28 mouse cellular contexts compared by ENCODE assay signal in genomic region chr8:124169749-124170148, GRCm38 (mm10).
DNase-seq lines count a peak whose midpoint lies in the region; ATAC-seq lines count a peak whose summit lies in the region.
"Had no signal": no experiment of that assay in that cellular context is flagged by ENCODE, and none has a peak within 500 bp of the region (broad histone marks: within the 10 kb centered on the region; RNA-seq: fewer than 3 reads in every experiment).

No protein-coding gene starts in this region.

- 65% methylated on average over 7 of the region's 7 CpGs for WGBS in embryonic facial prominence, embryonic 14.5 days
- WGBS in embryonic facial prominence, embryonic 10.5 days = 69% methylated on average over 7 of the region's 7 CpGs
- 16% methylated on average over 7 of the region's 7 CpGs for WGBS in forebrain, embryonic 15.5 days
- 79% methylated on average over 7 of the region's 7 CpGs for WGBS in forebrain, embryonic 10.5 days
- WGBS in forebrain, embryonic 16.5 days = 17% methylated on average over 7 of the region's 7 CpGs

- no peak for ATAC-seq in embryonic facial prominence, embryonic 14.5 days (ENCODE audit: low read depth)
- 0 out of 2 replicates have a peak, but pooled peaks have one; percentile 44 for ATAC-seq in forebrain, embryonic 15.5 days (replicated peaks)
- peak; percentile 36 for ATAC-seq in forebrain, embryonic 16.5 days
- ATAC-seq: hindbrain, postnatal 0 days; inflammation-experienced regulatory T-cells, adult 6 months; intestine, embryonic 16.5 days had no signal

- no peak overlapping the region for H3K9ac ChIP-seq in embryonic facial prominence, embryonic 14.5 days (ENCODE audit: low read depth, low read length)
- H3K9ac ChIP-seq in forebrain, embryonic 15.5 days (replicated peaks) = no peak overlapping the region
- no peak overlapping the region for H3K9ac ChIP-seq in forebrain, embryonic 16.5 days (replicated peaks; ENCODE audit: low read depth, low read length)
- H3K9ac ChIP-seq: embryonic facial prominence, embryonic 12.5 days; hindbrain, embryonic 14.5 days had no signal

- no peak overlapping the region for H3K4me3 ChIP-seq in embryonic facial prominence, embryonic 14.5 days (ENCODE audit: low read depth, low read length)
- no peak overlapping the region for H3K4me3 ChIP-seq in embryonic facial prominence, embryonic 10.5 days
- no peak overlapping the region for H3K4me3 ChIP-seq in forebrain, embryonic 15.5 days
- H3K4me3 ChIP-seq in forebrain, embryonic 10.5 days = no peak overlapping the region
- no peak overlapping the region for H3K4me3 ChIP-seq in forebrain, embryonic 16.5 days (replicated peaks; ENCODE audit: low read length)
- H3K4me3 ChIP-seq: embryonic facial prominence, embryonic 12.5 days; erythroblast, embryonic 14.5 days; gastrocnemius, adult 2 months; hindbrain, embryonic 10.5 days had no signal

- H3K4me2 ChIP-seq in embryonic facial prominence, embryonic 14.5 days (ENCODE audit: low read depth, low read length) = no peak overlapping the region
- H3K4me2 ChIP-seq in forebrain, embryonic 15.5 days (replicated peaks) = no peak overlapping the region
- no peak overlapping the region for H3K4me2 ChIP-seq in forebrain, embryonic 16.5 days (ENCODE audit: low read length)
- H3K4me2 ChIP-seq: embryonic facial prominence, embryonic 12.5 days; heart, embryonic 11.5 days; hindbrain, embryonic 14.5 days had no signal

- no peaks in the 10 kb centered on the region for H3K27me3 ChIP-seq in embryonic facial prominence, embryonic 14.5 days (replicated peaks; ENCODE audit: control insufficient read depth, insufficient read depth, low read length)
- no peaks in the 10 kb centered on the region for H3K27me3 ChIP-seq in embryonic facial prominence, embryonic 10.5 days (replicated peaks; ENCODE audit: low read depth, poor library complexity, severe bottlenecking)
- no peaks in the 10 kb centered on the region for H3K27me3 ChIP-seq in forebrain, embryonic 15.5 days
- no peaks in the 10 kb centered on the region for H3K27me3 ChIP-seq in forebrain, embryonic 10.5 days (ENCODE audit: poor library complexity, severe bottlenecking)
- no peaks in the 10 kb centered on the region for H3K27me3 ChIP-seq in forebrain, embryonic 16.5 days (replicated peaks; ENCODE audit: control insufficient read depth, insufficient read depth, low read length)
- H3K27me3 ChIP-seq: CH12.LX; embryonic facial prominence, embryonic 12.5 days had no signal

- H3K36me3 ChIP-seq in embryonic facial prominence, embryonic 14.5 days (ENCODE audit: control insufficient read depth, insufficient read depth, low read length) = no peaks in the 10 kb centered on the region
- no peaks in the 10 kb centered on the region for H3K36me3 ChIP-seq in embryonic facial prominence, embryonic 10.5 days (replicated peaks)
- no peaks in the 10 kb centered on the region for H3K36me3 ChIP-seq in forebrain, embryonic 15.5 days
- H3K36me3 ChIP-seq in forebrain, embryonic 10.5 days (replicated peaks) = no peaks in the 10 kb centered on the region
- H3K36me3 ChIP-seq in forebrain, embryonic 16.5 days (ENCODE audit: control insufficient read depth, insufficient read depth) = no peaks in the 10 kb centered on the region
- H3K36me3 ChIP-seq: embryonic facial prominence, embryonic 12.5 days; G1E; hindbrain, embryonic 10.5 days had no signal

- peaks cover 24% of the 10 kb centered on the region for H3K4me1 ChIP-seq in embryonic facial prominence, embryonic 14.5 days (ENCODE audit: control insufficient read depth, insufficient read depth, low read length)
- H3K4me1 ChIP-seq in embryonic facial prominence, embryonic 10.5 days = no peaks in the 10 kb centered on the region
- peaks cover 41% of the 10 kb centered on the region for H3K4me1 ChIP-seq in forebrain, embryonic 15.5 days
- 0 out of 2 replicates have a peak, but pooled peaks cover 12% of the 10 kb centered on the region for H3K4me1 ChIP-seq in forebrain, embryonic 10.5 days
- peaks cover 35% of the 10 kb centered on the region for H3K4me1 ChIP-seq in forebrain, embryonic 16.5 days (replicated peaks; ENCODE audit: control insufficient read depth, insufficient read depth, low read length)

- peak; percentile 50 for DNase-seq in embryonic facial prominence, embryonic 14.5 days (ENCODE audit: low spot score)
- DNase-seq in embryonic facial prominence, embryonic 10.5 days (ENCODE audit: low spot score) = no peak
- DNase-seq in forebrain, embryonic 10.5 days (ENCODE audit: extremely low spot score, low spot score) = no peak
- DNase-seq in A20 (ENCODE audit: low read depth, low spot score) = peak; percentile 60
- no peak for DNase-seq in spleen, postnatal 10 days (ENCODE audit: low spot score in 2 of 2)
- no peak for DNase-seq in heart, postnatal 4 days
- DNase-seq: adrenal gland, adult 2 months; adrenal gland, postnatal 14 days; B cell, adult 2 months; cerebellum, adult 11-12 months; cerebellum, adult 9-10 months; cerebellum, postnatal 14 days; gastrocnemius, adult 2 months; gastrocnemius, postnatal 14 days; heart, adult 11 months; kidney, adult 2 months had no signal

- no peaks in the 10 kb centered on the region for H3K9me3 ChIP-seq in embryonic facial prominence, embryonic 14.5 days (ENCODE audit: control insufficient read depth, low read length)
- no peaks in the 10 kb centered on the region for H3K9me3 ChIP-seq in embryonic facial prominence, embryonic 10.5 days
- H3K9me3 ChIP-seq in forebrain, embryonic 15.5 days = no peaks in the 10 kb centered on the region
- no peaks in the 10 kb centered on the region for H3K9me3 ChIP-seq in forebrain, embryonic 10.5 days
- H3K9me3 ChIP-seq in forebrain, embryonic 16.5 days (ENCODE audit: control insufficient read depth, low read length) = no peaks in the 10 kb centered on the region
- H3K9me3 ChIP-seq: embryonic facial prominence, embryonic 12.5 days; hindbrain, embryonic 10.5 days had no signal

- no peak overlapping the region for H3K27ac ChIP-seq in embryonic facial prominence, embryonic 14.5 days (replicated peaks; ENCODE audit: low read depth, low read length)
- H3K27ac ChIP-seq in embryonic facial prominence, embryonic 10.5 days (replicated peaks) = no peak overlapping the region
- no peak overlapping the region for H3K27ac ChIP-seq in forebrain, embryonic 15.5 days (replicated peaks)
- H3K27ac ChIP-seq in forebrain, embryonic 10.5 days = no peak overlapping the region
- H3K27ac ChIP-seq in forebrain, embryonic 16.5 days (ENCODE audit: low read length) = 0 out of 2 replicates have a peak overlapping the region, but pooled peaks have one; percentile 14
- H3K27ac ChIP-seq: embryonic facial prominence, embryonic 12.5 days; gastrocnemius, adult 2 months; hindbrain, embryonic 10.5 days; hindbrain, embryonic 14.5 days; hindbrain, postnatal 0 days had no signal

Comparison
In these comparisons a context has a peak if more than half of its experiments do, and no peak if none do; other contexts are left out.
1. DNase-seq: peak in embryonic facial prominence, embryonic 14.5 days (single experiment) and A20 (single experiment); none in embryonic facial prominence, embryonic 10.5 days (single experiment), forebrain, embryonic 10.5 days (single experiment), spleen, postnatal 10 days (0 of 2) and heart, postnatal 4 days (single experiment).